Mouse (Mus musculus) heart, embryonic 14.5 days (tissue): ENCODE data around the gene Sipa1l1. TPM values are rescaled to one million over a fixed set of nuclear protein-coding genes. Genes with fewer than 3 reads are reported as not detected.

Experiments
- ATAC-seq: fragments of 200-750 bp; cut with Nextera tagmentation; 2 replicates; pipeline ENCODE4 v1.8.0; 2017; ENCODE audit warnings: low read depth, moderate TSS enrichment; ENCODE audit not compliant: insufficient number of reproducible peaks, insufficient read depth, low FRiP score
- H3K27ac ChIP-seq, 2 experiments: fragments of 200-500 bp in 1 of 2; fragments of 300-500 bp in 1 of 2; sonication (generic) in 1 of 2; replicated peaks in 1 of 2; 2 replicates each; pipeline ENCODE4 v1.5.1; 2012 to 2014; ENCODE audit warnings: low read depth in 2 of 2, low read length in 2 of 2, control low read depth in 1 of 2, mild to moderate bottlenecking in 1 of 2, mixed read lengths in 1 of 2; ENCODE audit not compliant: control insufficient read depth in 1 of 2, insufficient read depth in 1 of 2
- H3K27me3 ChIP-seq: fragments of 300-500 bp; sonication (generic); 2 replicates; pipeline ENCODE4 v1.6.1; 2014; ENCODE audit warnings: mild to moderate bottlenecking, low read length, control low read depth; ENCODE audit not compliant: control insufficient read depth, insufficient read depth
- H3K36me3 ChIP-seq: fragments of 300-500 bp; sonication (generic); 2 replicates; pipeline ENCODE4 v1.6.1; 2014; ENCODE audit warnings: mild to moderate bottlenecking, control low read depth, low read length, mixed read lengths; ENCODE audit not compliant: control insufficient read depth, insufficient read depth
- H3K4me1 ChIP-seq, 2 experiments: fragments of 200-500 bp in 1 of 2; fragments of 300-500 bp in 1 of 2; sonication (generic) in 1 of 2; 2 replicates each; pipeline ENCODE4 v1.6.1; 2012 to 2014; ENCODE audit warnings: low read length in 2 of 2, control low read depth in 1 of 2, mixed read lengths in 1 of 2; ENCODE audit not compliant: control insufficient read depth in 2 of 2, insufficient read depth in 2 of 2
- H3K4me2 ChIP-seq: fragments of 300-500 bp; sonication (generic); 2 replicates; pipeline ENCODE4 v1.6.1; 2014; ENCODE audit warnings: mild to moderate bottlenecking, low read length
- H3K4me3 ChIP-seq, 2 experiments: fragments of 200-500 bp in 1 of 2; fragments of 300-500 bp in 1 of 2; sonication (generic) in 1 of 2; 2 replicates each; pipeline ENCODE4 v1.5.1; 2012 to 2014; ENCODE audit warnings: low read length in 2 of 2, mild to moderate bottlenecking in 2 of 2, control low read depth in 1 of 2, low read depth in 1 of 2, moderate library complexity in 1 of 2; ENCODE audit not compliant: control insufficient read depth in 1 of 2, insufficient read depth in 1 of 2
- H3K9ac ChIP-seq: fragments of 300-500 bp; sonication (generic); 2 replicates; pipeline ENCODE4 v1.6.1; 2014; ENCODE audit warnings: mild to moderate bottlenecking, low read length
- H3K9me3 ChIP-seq: fragments of 300-500 bp; sonication (generic); 2 replicates; pipeline ENCODE4 v1.6.1; 2016; ENCODE audit warnings: low read length, control low read depth; ENCODE audit not compliant: control insufficient read depth
- WGBS: fragments of 180-500 bp; shearing (Covaris S2); extraction: QIAGEN DNeasy Blood & Tissue Kit; methylation state at CpG from one replicate; pipeline ENCODE4 v1.1.7; 2014; 5-methylcytosine and 5-hydroxymethylcytosine counted together
- polyA plus RNA-seq: library from polyadenylated mRNA; unstranded; fragments of >200 nt; fragmentation: Nextera tagmentation; extraction: Ambion mirVana; gene quantifications from 2 replicates; pipeline ENCODE4 v1.2.1, GENCODE M21; 2014

The Sipa1l1 gene
- polyA plus RNA-seq, 1 experiment from 2014 or later = 25.6 TPM

DNA sequence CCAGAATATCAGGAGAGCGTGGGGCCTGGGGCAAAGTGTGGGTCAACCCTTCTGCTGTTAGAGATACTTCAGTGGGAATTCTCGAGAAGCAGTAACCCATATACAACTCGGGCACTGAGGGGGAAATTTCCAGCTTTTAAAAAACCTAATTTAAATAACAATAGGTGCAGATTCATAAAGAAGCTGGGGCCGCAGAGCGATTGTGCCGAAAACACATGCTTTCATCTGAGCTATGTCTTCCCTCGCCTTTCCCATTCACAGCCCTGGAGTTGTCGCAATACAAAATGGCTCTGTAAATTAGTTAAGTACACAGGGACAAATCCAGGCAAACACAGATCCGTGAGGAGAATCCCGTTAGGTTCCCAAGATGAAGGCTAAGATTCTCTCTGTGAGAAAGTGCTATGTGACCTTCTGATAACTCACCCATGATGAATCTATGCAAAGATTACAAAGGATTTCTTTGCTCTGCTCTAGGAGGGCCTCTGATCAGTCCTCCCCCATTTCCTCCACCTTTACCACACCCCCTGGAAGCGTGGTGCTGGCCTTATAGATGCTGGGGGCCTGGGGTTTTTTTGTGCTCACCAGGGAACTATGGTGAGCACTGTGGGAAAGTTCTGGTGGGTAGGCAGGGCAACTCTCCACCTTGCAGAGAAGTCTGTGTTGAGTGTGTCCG, 22.0 kb upstream of the Sipa1l1 start:
- ATAC-seq = no peak
- no peak overlapping the region for H3K27ac ChIP-seq

DNA sequence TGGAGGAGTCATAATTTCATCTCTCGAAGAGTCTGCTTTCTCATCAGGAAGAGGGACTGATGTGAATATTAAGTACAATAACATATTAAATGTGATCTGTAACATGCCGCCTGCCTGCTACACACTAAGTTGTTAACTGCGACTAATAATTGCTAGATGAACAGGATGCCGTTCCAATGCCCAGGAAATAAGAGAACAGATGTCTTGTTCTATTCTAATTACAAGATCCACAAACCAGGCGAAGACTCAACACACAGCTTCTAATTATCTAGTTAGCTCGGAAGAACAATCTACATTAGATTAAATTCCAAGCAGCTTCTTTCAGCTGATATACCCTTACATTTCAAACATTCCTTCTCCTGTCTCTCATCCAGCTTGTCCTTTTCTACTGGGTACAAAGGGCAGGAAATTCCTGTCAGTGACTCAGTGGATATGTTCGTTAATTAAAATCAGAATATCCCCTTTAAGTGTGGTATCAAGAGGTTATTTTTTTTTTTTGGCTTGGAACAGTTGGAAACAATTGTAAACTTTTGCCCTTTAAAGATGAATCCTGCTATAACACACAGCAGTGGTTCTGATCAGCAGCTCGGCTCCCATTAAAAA, 20.7 kb upstream of the Sipa1l1 start:
- WGBS = 56% methylated on average over 8 of the region's 8 CpGs
- no peak overlapping the region for H3K4me3 ChIP-seq
- H3K36me3 ChIP-seq = no peaks in the 10 kb centered on the region
- H3K9me3 ChIP-seq = no peaks in the 10 kb centered on the region
- H3K9ac ChIP-seq = no peak overlapping the region
- H3K4me1 ChIP-seq = peaks cover 0 to 2% of the 10 kb centered on the region in 2 experiments; a peak in 2 of 4 replicates
- no peak overlapping the region for H3K4me2 ChIP-seq
- H3K27me3 ChIP-seq = no peaks in the 10 kb centered on the region
- H3K27ac ChIP-seq = no peak overlapping the region
- ATAC-seq = no peak

More for the DNA sequence above, 22.0 kb upstream of the Sipa1l1 start:
- Histone ChIP-seq H3K36me3 (no peaks in the 10 kb centered on the region), H3K4me3 (no peak overlapping the region), H3K9ac (no peak overlapping the region), H3K4me1 (peaks cover 0 to 2% of the 10 kb centered on the region in 2 experiments; a peak in 2 of 4 replicates), H3K4me2 (no peak overlapping the region), H3K27me3 (no peaks in the 10 kb centered on the region), H3K9me3 (no peaks in the 10 kb centered on the region)
- 82% methylated on average over 12 of the region's 12 CpGs for WGBS

DNA sequence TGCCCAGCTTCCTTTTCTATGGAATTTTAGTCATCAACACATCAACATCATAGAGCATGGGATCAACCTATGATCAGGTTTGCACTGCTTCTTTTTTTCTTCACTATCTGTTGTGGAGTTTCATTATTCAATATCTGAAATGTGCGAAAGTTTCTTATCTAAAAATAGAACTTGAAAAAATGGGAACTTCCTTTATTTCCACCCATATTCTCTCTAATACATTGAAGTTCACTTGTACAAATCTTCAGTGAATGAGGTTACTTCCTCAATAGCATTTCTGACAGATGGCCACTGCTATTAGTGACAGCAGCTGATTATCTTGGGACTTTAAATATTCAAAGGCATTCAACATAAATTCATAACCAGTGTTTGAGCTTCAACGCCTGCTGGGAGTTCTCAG, 18.1 kb upstream of the Sipa1l1 start:
- Histone ChIP-seq H3K27me3 (no peaks in the 10 kb centered on the region), H3K27ac (no peak overlapping the region), H3K9me3 (no peaks in the 10 kb centered on the region), H3K36me3 (no peaks in the 10 kb centered on the region), H3K4me3 (no peak overlapping the region), H3K9ac (no peak overlapping the region), H3K4me2 (no peak overlapping the region), H3K4me1 (peaks cover 0 to 2% of the 10 kb centered on the region in 2 experiments; a peak in 2 of 4 replicates)
- 69% methylated on average over 2 of the region's 2 CpGs for WGBS
- no peak for ATAC-seq

DNA sequence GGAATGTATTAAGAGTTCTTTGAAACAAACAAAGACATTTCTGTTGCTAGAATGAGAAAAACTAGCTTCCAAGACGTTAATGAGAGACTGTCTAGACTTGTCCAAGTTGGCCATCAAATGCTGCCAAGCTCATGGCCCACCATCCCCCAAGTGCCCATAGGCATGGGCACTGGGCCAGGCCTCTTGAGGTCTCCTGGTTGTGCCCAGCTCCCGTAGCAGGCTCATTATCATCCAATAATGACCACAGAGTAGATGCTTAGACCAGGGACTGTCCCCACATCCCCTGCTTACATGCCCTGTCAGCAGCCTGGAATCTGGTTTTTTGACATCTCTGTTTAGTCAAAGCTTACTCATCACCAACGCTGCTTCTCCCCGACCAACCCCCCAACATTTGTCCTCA, 14.6 kb upstream of the Sipa1l1 start:
- no peaks in the 10 kb centered on the region for H3K9me3 ChIP-seq
- WGBS = 79% methylated on average over 4 of the region's 4 CpGs
- H3K27ac ChIP-seq = no peak overlapping the region
- no peaks in the 10 kb centered on the region for H3K27me3 ChIP-seq
- no peak overlapping the region for H3K9ac ChIP-seq
- H3K4me1 ChIP-seq = peaks cover 0 to 2% of the 10 kb centered on the region in 2 experiments; a peak in 1 of 4 replicates
- H3K36me3 ChIP-seq = no peaks in the 10 kb centered on the region
- ATAC-seq = no peak
- no peak overlapping the region for H3K4me2 ChIP-seq
- H3K4me3 ChIP-seq = no peak overlapping the region

DNA sequence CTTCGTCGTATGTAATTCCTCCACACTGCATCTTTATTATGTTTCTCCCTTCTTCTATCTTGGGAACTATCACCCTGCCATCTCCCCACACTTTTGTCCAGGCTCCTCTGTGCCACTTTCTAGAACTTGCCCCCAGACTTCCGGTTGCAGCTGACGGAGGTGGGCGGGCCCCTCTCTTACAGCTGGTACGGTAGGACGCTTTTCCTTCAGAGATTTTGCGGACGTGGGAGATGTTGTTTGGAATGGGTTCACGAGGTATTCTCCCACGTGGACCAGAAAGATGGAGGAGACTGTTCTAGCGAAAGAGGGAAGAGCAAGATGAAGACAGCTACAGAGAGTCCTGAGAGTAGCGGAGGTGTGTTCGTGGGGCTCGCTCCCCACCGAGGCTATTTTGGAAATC, 10.6 kb upstream of the Sipa1l1 start:
- Histone ChIP-seq H3K4me1 (no peaks in the 10 kb centered on the region), H3K4me3 (no peak overlapping the region), H3K27ac (no peak overlapping the region), H3K36me3 (no peaks in the 10 kb centered on the region), H3K9me3 (no peaks in the 10 kb centered on the region), H3K4me2 (no peak overlapping the region), H3K9ac (no peak overlapping the region), H3K27me3 (no peaks in the 10 kb centered on the region)
- WGBS = 93% methylated on average over 16 of the region's 16 CpGs
- no peak for ATAC-seq

DNA sequence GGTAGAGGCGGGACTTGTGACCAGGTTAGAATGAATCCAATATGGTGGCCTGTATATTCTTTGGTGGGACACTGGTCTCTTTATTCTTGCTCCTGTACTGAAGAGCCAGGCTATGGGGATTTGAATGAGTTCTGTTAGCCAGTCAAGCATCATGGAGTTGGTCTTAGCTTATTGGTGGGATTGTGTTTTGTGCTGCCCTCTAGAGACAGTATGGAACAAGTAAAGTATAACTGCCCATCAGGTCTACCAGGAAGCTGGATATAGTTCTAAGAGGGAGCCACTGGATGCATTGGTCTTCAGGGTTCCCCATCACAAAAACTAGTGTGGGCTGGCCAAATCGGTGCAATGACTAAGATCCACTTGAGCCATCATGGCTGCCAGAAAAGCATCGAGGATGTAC, 9.7 kb upstream of the Sipa1l1 start:
- Histone ChIP-seq H3K27ac (no peak overlapping the region), H3K9ac (no peak overlapping the region), H3K4me3 (no peak overlapping the region), H3K4me2 (no peak overlapping the region), H3K36me3 (no peaks in the 10 kb centered on the region), H3K9me3 (no peaks in the 10 kb centered on the region), H3K27me3 (no peaks in the 10 kb centered on the region), H3K4me1 (no peaks in the 10 kb centered on the region)
- 93% methylated on average over 3 of the region's 3 CpGs for WGBS
- ATAC-seq = no peak

DNA sequence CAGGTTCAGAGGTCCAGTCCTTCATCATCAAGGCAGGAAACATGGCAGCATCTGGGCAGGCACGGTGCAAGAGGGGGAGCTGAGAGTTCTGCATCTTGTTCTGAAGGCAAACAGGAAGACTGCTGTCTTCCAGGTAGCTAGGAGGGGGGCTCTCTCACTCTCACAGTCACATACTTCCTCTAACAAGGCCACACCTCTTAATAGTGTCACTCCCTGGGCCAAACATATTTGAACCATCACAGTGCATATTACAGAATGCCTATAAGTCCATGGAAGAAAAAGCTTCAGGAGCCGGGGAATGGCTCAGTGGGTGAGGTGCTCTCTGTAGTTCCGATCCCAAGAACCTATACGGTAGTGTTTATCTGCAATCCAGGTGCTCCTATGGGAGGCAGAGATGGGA, 3.5 kb upstream of the Sipa1l1 start:
- 74% methylated on average over 4 of the region's 4 CpGs for WGBS
- ATAC-seq = no peak

More for the DNA sequence above, 3.5 kb upstream of the Sipa1l1 start:
- Histone ChIP-seq H3K27me3 (no peaks in the 10 kb centered on the region), H3K27ac (no peak overlapping the region), H3K9me3 (no peaks in the 10 kb centered on the region), H3K4me2 (no peak overlapping the region), H3K4me3 (no peak overlapping the region), H3K36me3 (no peaks in the 10 kb centered on the region), H3K4me1 (peaks cover 0 to 7% of the 10 kb centered on the region in 2 experiments; a peak in 2 of 4 replicates), H3K9ac (no peak overlapping the region)
